Mouse (Mus musculus) midbrain, embryonic 14.5 days (tissue): ENCODE measurements around the gene Tmc5. TPM values are rescaled to one million over a fixed set of nuclear protein-coding genes. Genes with fewer than 3 reads are reported as not detected.

Experiments
- ATAC-seq: fragments of 200-750 bp; cut with Nextera tagmentation; 2 replicates; pipeline ENCODE4 v1.8.0; 2017; ENCODE audit warnings: moderate number of reproducible peaks, moderate library complexity; ENCODE audit not compliant: low FRiP score, low TSS enrichment
- DNase-seq: peaks from one replicate; pipeline ENCODE4 v3.0.0-alpha.2; 2015
- H3K27ac ChIP-seq: fragments of 300-500 bp; sonication (generic); replicated peaks from 2 replicates; pipeline ENCODE4 v1.5.1; 2014; ENCODE audit warnings: mild to moderate bottlenecking, low read depth, low read length, moderate library complexity
- H3K27me3 ChIP-seq: fragments of 300-500 bp; sonication (generic); 2 replicates; pipeline ENCODE4 v1.6.1; 2014; ENCODE audit warnings: low read length, control low read depth, mixed read lengths; ENCODE audit not compliant: control insufficient read depth, insufficient read depth
- H3K36me3 ChIP-seq: fragments of 300-500 bp; sonication (generic); 2 replicates; pipeline ENCODE4 v1.6.1; 2014; ENCODE audit warnings: low read length, control low read depth; ENCODE audit not compliant: control insufficient read depth, insufficient read depth
- H3K4me1 ChIP-seq: fragments of 300-500 bp; sonication (generic); 2 replicates; pipeline ENCODE4 v1.6.1; 2014; ENCODE audit warnings: mild to moderate bottlenecking, antibody characterized with exemption, low read length, control low read depth; ENCODE audit not compliant: control insufficient read depth, insufficient read depth
- H3K4me2 ChIP-seq: fragments of 300-500 bp; sonication (generic); 2 replicates; pipeline ENCODE4 v1.6.1; 2014; ENCODE audit warnings: mild to moderate bottlenecking, low read length, moderate library complexity
- H3K4me3 ChIP-seq: fragments of 300-500 bp; sonication (generic); replicated peaks from 2 replicates; pipeline ENCODE4 v1.5.1; 2014; ENCODE audit warnings: low read depth, low read length
- H3K9ac ChIP-seq: fragments of 300-500 bp; sonication (generic); replicated peaks from 2 replicates; pipeline ENCODE4 v1.6.1; 2014; ENCODE audit warnings: mild to moderate bottlenecking, low read length, moderate library complexity
- H3K9me3 ChIP-seq: fragments of 300-500 bp; sonication (generic); 2 replicates; pipeline ENCODE4 v1.6.1; 2016; ENCODE audit warnings: low read length, control low read depth, mixed read lengths; ENCODE audit not compliant: control insufficient read depth
- WGBS: fragments of 180-500 bp; shearing (Covaris S2); extraction: QIAGEN DNeasy Blood & Tissue Kit; methylation state at CpG from one replicate; pipeline ENCODE4 v1.1.7; 2014; 5-methylcytosine and 5-hydroxymethylcytosine counted together
- polyA plus RNA-seq: library from polyadenylated mRNA; unstranded; fragments of >200 nt; fragmentation: Nextera tagmentation; extraction: Ambion mirVana; gene quantifications from 2 replicates; pipeline ENCODE4 v1.2.1, GENCODE M21; 2014

Tmc5 gene
- 0.15 and 0.28 TPM in 2 replicates for polyA plus RNA-seq

- no peak within 1 kb of the TSS for H3K27ac ChIP-seq
- DNase-seq: peak; percentile 31
- ATAC-seq: no peak
- H3K4me2 ChIP-seq: peak within 1 kb of the TSS; percentile 55
- H3K36me3 ChIP-seq: no peaks in the 10 kb centered on the region
- H3K4me1 ChIP-seq: peaks cover 30% of the 10 kb centered on the region
- peak within 1 kb of the TSS; percentile 37; the same call in 1 of the 2 replicates for H3K9ac ChIP-seq
- peak within 1 kb of the TSS; percentile 20 for H3K4me3 ChIP-seq
- H3K27me3 ChIP-seq: peaks cover 12% of the 10 kb centered on the region; the same call in 1 of the 2 replicates
- 5% methylated on average over 23 of the region's 23 CpGs for WGBS
- no peaks in the 10 kb centered on the region for H3K9me3 ChIP-seq
Observed at GRCm38 (mm10) chr7:118597201-118597600, at the start of gene Tmc5. Gene Tmc5, plus strand, starts transcription at chr7:118597297.

DNA sequence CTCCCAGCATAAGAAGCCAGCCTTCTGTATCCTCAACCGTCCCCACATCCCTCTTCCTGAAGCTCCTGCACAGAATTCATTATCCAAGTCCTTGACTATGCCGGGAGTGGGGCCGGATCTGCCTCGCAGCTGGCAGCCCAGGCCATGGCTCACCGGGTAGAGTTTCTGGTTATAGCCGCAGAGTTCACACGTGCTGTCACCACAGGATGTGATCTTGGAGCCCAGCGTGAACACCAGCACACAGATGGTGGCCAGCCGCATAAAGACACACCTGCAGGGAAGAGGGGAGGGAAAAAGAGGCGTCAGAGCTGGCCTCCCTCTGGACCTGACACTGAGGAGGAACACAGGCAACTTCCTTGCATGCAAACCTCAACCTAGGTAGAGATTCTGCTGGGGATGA is 49.6 kb upstream of the Tmc5 start:
- Histone ChIP-seq H3K9ac (no peak overlapping the region), H3K36me3 (peaks cover 57% of the 10 kb centered on the region), H3K4me2 (no peak overlapping the region), H3K4me1 (no peaks in the 10 kb centered on the region), H3K4me3 (no peak overlapping the region), H3K9me3 (no peaks in the 10 kb centered on the region), H3K27me3 (no peaks in the 10 kb centered on the region), H3K27ac (no peak overlapping the region)
- no peak for DNase-seq
- ATAC-seq: no peak
- WGBS: 83% methylated on average over 10 of the region's 10 CpGs

- Histone ChIP-seq H3K4me3 (no peak overlapping the region), H3K9me3 (no peaks in the 10 kb centered on the region), H3K4me1 (no peaks in the 10 kb centered on the region), H3K4me2 (no peak overlapping the region), H3K36me3 (peaks cover 41% of the 10 kb centered on the region), H3K9ac (no peak overlapping the region), H3K27ac (no peak overlapping the region), H3K27me3 (no peaks in the 10 kb centered on the region)
- no peak for DNase-seq
- no peak for ATAC-seq
- whole genome bisulfite sequencing: 70% methylated on average over 4 of the region's 4 CpGs
Observed at GRCm38 (mm10) chr7:118553881-118554280, 43.2 kb upstream of the Tmc5 start.

GRCm38 (mm10) chr7:118554290-118554689 is 42.8 kb upstream of the Tmc5 start:
- ATAC-seq (no peak), DNase-seq (peak; percentile 54)
- Histone ChIP-seq H3K9ac (no peak overlapping the region), H3K4me1 (no peaks in the 10 kb centered on the region), H3K36me3 (peaks cover 37% of the 10 kb centered on the region), H3K4me3 (no peak overlapping the region), H3K4me2 (no peak overlapping the region), H3K27ac (no peak overlapping the region), H3K9me3 (no peaks in the 10 kb centered on the region), H3K27me3 (no peaks in the 10 kb centered on the region)
- WGBS: 79% methylated on average over 2 of the region's 2 CpGs

- no peak overlapping the region for H3K4me3 ChIP-seq
- WGBS: 38% methylated on average over 6 of the region's 6 CpGs
- no peaks in the 10 kb centered on the region for H3K9me3 ChIP-seq
- no peak overlapping the region for H3K27ac ChIP-seq
- no peak for DNase-seq
- peaks cover under 1% of the 10 kb centered on the region; the same call in 1 of the 2 replicates for H3K36me3 ChIP-seq
- ATAC-seq: no peak
- H3K4me2 ChIP-seq: no peak overlapping the region
- no peak overlapping the region for H3K9ac ChIP-seq
- no peaks in the 10 kb centered on the region for H3K4me1 ChIP-seq
- H3K27me3 ChIP-seq: no peaks in the 10 kb centered on the region
Observed at GRCm38 (mm10) chr7:118569121-118569543, 28.0 kb upstream of the Tmc5 start.

GRCm38 (mm10) chr7:118571350-118571749 is 25.7 kb upstream of the Tmc5 start:
- Histone ChIP-seq H3K27me3 (no peaks in the 10 kb centered on the region), H3K27ac (no peak overlapping the region), H3K4me3 (no peak overlapping the region), H3K4me1 (no peaks in the 10 kb centered on the region), H3K9me3 (no peaks in the 10 kb centered on the region), H3K9ac (no peak overlapping the region), H3K4me2 (no peak overlapping the region), H3K36me3 (no peaks in the 10 kb centered on the region)
- DNase-seq: no peak
- 49% methylated on average over 5 of the region's 5 CpGs for WGBS
- ATAC-seq: no peak

- Histone ChIP-seq H3K27ac (no peak overlapping the region), H3K9ac (no peak overlapping the region), H3K4me3 (no peak overlapping the region), H3K4me2 (no peak overlapping the region), H3K27me3 (no peaks in the 10 kb centered on the region), H3K9me3 (no peaks in the 10 kb centered on the region), H3K4me1 (no peaks in the 10 kb centered on the region), H3K36me3 (no peaks in the 10 kb centered on the region)
- DNase-seq (no peak), ATAC-seq (no peak)
- WGBS: 51% methylated on average over 5 of the region's 5 CpGs
Observed at GRCm38 (mm10) chr7:118572039-118572438, 25.1 kb upstream of the Tmc5 start.

GRCm38 (mm10) chr7:118578269-118578668 is 18.8 kb upstream of the Tmc5 start:
- ATAC-seq (no peak), DNase-seq (no peak)
- H3K4me3 ChIP-seq: no peak overlapping the region
- H3K9me3 ChIP-seq: no peaks in the 10 kb centered on the region
- H3K36me3 ChIP-seq: no peaks in the 10 kb centered on the region
- no peak overlapping the region for H3K9ac ChIP-seq
- WGBS: 81% methylated on average over 3 of the region's 3 CpGs
- 0 out of 2 replicates have a peak, but pooled peaks cover 5% of the 10 kb centered on the region for H3K4me1 ChIP-seq
- no peaks in the 10 kb centered on the region for H3K27me3 ChIP-seq
- no peak overlapping the region for H3K4me2 ChIP-seq
- no peak overlapping the region for H3K27ac ChIP-seq

GRCm38 (mm10) chr7:118579938-118580337 is 17.2 kb upstream of the Tmc5 start:
- no peak overlapping the region for H3K9ac ChIP-seq
- no peak overlapping the region for H3K4me2 ChIP-seq
- no peak overlapping the region for H3K27ac ChIP-seq
- ATAC-seq (no peak), DNase-seq (no peak)
- peaks cover 13% of the 10 kb centered on the region; the same call in 1 of the 2 replicates for H3K4me1 ChIP-seq
- H3K4me3 ChIP-seq: no peak overlapping the region
- WGBS: 63% methylated on average over 2 of the region's 2 CpGs
- no peaks in the 10 kb centered on the region for H3K27me3 ChIP-seq
- no peaks in the 10 kb centered on the region for H3K9me3 ChIP-seq
- H3K36me3 ChIP-seq: no peaks in the 10 kb centered on the region
